Mouse (Mus musculus) heart, postnatal 0 days (tissue): ENCODE data around the gene Arf4. TPM values are rescaled to one million over a fixed set of nuclear protein-coding genes. Genes with fewer than 3 reads are reported as not detected.

Experiments used
- ATAC-seq: fragments of 200-750 bp; cut with Nextera tagmentation; 2 replicates; pipeline ENCODE4 v1.8.0; 2017; ENCODE audit warnings: low read depth, moderate number of reproducible peaks, moderate library complexity; ENCODE audit not compliant: insufficient read depth
- DNase-seq: peaks from one replicate; pipeline ENCODE4 v3.0.0-alpha.2; 2016; ENCODE audit warnings: low spot score
- H3K27ac ChIP-seq: fragments of 300-500 bp; sonication (generic); 2 replicates; pipeline ENCODE4 v1.5.1; 2014; ENCODE audit warnings: low read depth, mild to moderate bottlenecking
- H3K27me3 ChIP-seq: fragments of 300-500 bp; sonication (generic); 2 replicates; pipeline ENCODE4 v1.6.1; 2014; ENCODE audit warnings: low read length, mixed read lengths; ENCODE audit not compliant: control insufficient read depth, insufficient read depth
- H3K36me3 ChIP-seq: fragments of 300-500 bp; sonication (generic); replicated peaks from 2 replicates; pipeline ENCODE4 v1.6.1; 2014; ENCODE audit warnings: low read length, mixed read lengths; ENCODE audit not compliant: control insufficient read depth, insufficient read depth
- H3K4me1 ChIP-seq: fragments of 300-500 bp; sonication (generic); 2 replicates; pipeline ENCODE4 v1.6.1; 2014; ENCODE audit warnings: antibody characterized with exemption; ENCODE audit not compliant: control insufficient read depth, insufficient read depth
- H3K4me2 ChIP-seq: fragments of 300-500 bp; sonication (generic); 2 replicates; pipeline ENCODE4 v1.6.1; 2014; ENCODE audit warnings: low read depth, mild to moderate bottlenecking, low read length, moderate library complexity
- H3K4me3 ChIP-seq: fragments of 300-500 bp; sonication (generic); 2 replicates; pipeline ENCODE4 v1.5.1; 2014; ENCODE audit warnings: low read depth, low read length
- H3K9ac ChIP-seq: fragments of 300-500 bp; sonication (generic); replicated peaks from 2 replicates; pipeline ENCODE4 v1.6.1; 2014; ENCODE audit warnings: low read depth, low read length, mixed read lengths
- H3K9me3 ChIP-seq: fragments of 300-500 bp; sonication (generic); replicated peaks from 2 replicates; pipeline ENCODE4 v1.6.1; 2016; ENCODE audit warnings: low read length; ENCODE audit not compliant: control insufficient read depth
- CTCF ChIP-seq: IDR thresholded peaks from 2 replicates; pipeline ENCODE4 v1.5.1; 2016; ENCODE audit warnings: antibody characterized with exemption, control low read depth, low read depth
- EP300 ChIP-seq: IDR thresholded peaks from 2 replicates; pipeline ENCODE4 v1.6.1; 2016; ENCODE audit warnings: antibody characterized with exemption, low read depth
- WGBS: fragments of 180-500 bp; shearing (Covaris S2); extraction: QIAGEN DNeasy Blood & Tissue Kit; methylation state at CpG from one replicate; pipeline ENCODE4 v1.1.7; 2014; 5-methylcytosine and 5-hydroxymethylcytosine counted together
- polyA plus RNA-seq: library from polyadenylated mRNA; unstranded; fragments of >200 nt; fragmentation: Nextera tagmentation; extraction: Ambion mirVana; gene quantifications from 2 replicates; pipeline ENCODE4 v1.2.1, GENCODE M21; 2015
- total RNA-seq: library from RNA; depleted of rRNA; stranded (reverse); fragments of >200 nt; gene quantifications from 2 replicates; pipeline ENCODE4 v1.2.3, GENCODE M21; 2014; ENCODE audit warnings: low replicate concordance; rRNA removed

Arf4 gene
- total RNA-seq (104 and 119 TPM in 2 replicates), polyA plus RNA-seq (264 and 270 TPM in 2 replicates)

DNA sequence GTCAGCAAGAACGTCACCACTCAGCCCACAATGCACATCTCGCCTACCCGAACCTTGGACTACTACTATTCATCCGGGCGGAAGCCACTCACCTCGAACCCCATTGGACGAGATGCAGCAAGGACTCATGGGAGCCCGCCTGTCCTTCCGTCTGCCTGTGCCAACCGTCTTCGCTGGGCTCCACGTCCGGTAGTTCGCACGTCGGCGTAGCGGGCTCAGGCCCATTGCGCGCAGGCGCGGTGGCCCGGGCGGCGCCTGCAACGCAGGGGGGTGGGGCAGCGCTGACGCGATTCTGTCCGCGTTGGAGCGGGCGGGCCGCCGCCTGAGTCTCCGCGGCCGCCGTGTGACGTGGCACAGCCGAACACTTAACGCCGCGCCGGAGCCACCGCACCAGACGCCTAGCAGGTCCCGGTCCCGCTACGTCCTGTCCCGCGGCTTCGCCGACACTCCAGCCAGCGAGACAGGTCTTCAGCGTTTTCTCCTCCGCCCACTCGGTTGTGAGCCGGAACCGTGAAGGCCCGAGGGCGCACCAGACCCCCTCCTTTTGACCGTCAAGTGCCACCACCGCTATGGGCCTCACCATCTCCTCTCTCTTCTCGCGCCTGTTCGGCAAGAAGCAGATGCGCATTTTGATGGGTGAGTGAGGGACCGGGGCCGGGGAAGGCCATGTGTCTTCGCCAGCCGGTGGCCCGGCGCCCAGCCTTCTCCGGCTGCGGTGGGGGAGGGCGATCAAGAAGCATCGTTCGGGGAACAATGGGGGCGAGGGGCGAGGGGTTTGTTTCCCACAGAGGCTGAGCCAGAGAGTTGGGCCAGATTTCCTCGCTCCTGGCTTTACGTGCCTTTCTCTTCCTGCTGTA, at the start of gene Arf4:
Arf4 (plus strand) TSS at position 224 of the 857 bp plus-strand sequence.
- H3K4me1 ChIP-seq, result peaks cover 22% of the 10 kb centered on the region
- peak within 1 kb of the TSS; percentile 85 for H3K4me2 ChIP-seq
- no peaks in the 10 kb centered on the region for H3K27me3 ChIP-seq
- peak; percentile 97 for ATAC-seq
- H3K9me3 ChIP-seq, result no peaks in the 10 kb centered on the region
- H3K9ac ChIP-seq, result peak within 1 kb of the TSS; percentile 99
- peak; percentile 99 for DNase-seq
- H3K27ac ChIP-seq, result peak within 1 kb of the TSS; percentile 96
- under 1% methylated on average over 79 of the region's 83 CpGs for WGBS
- TF ChIP-seq EP300 (peak; percentile 57), CTCF (no peak)
- H3K4me3 ChIP-seq, result peak within 1 kb of the TSS; percentile 96
- H3K36me3 ChIP-seq, result peaks cover under 1% of the 10 kb centered on the region; the same call in 1 of the 2 replicates

DNA sequence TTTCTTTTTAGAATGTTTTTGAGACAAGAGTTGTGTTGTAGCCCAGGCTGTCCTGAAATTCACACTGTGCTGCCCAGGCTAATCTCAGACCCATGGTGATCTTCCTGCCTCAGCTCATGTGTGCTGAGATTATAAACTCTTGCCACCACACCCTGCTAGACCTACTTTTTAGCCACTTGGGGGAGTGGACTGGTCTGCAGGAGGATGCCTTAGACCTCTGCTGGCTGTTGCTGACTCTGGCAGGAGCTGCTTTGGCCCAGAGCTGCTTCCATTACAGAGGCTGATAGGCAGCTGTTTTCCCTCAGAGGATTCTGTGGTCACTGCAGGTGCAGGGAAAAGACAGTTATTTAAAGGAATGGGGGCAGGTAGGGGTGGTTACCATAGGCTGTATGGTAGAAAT, 46.5 kb upstream of the Arf4 start:
- Histone ChIP-seq H3K9ac (no peak overlapping the region), H3K4me3 (no peak overlapping the region), H3K9me3 (no peaks in the 10 kb centered on the region), H3K36me3 (peaks cover 5% of the 10 kb centered on the region; the same call in 1 of the 2 replicates), H3K4me1 (peaks cover 11% of the 10 kb centered on the region), H3K27ac (no peak overlapping the region), H3K27me3 (no peaks in the 10 kb centered on the region), H3K4me2 (no peak overlapping the region)
- peak; percentile 18; the same call in 1 of the 2 replicates for TF ChIP-seq CTCF
- no peak for TF ChIP-seq EP300
- ATAC-seq (no peak), DNase-seq (no peak)

- no peak for TF ChIP-seq CTCF
- no peak for TF ChIP-seq EP300
- no peak for ATAC-seq
- no peaks in the 10 kb centered on the region for H3K4me1 ChIP-seq
- no peak for DNase-seq
- no peak overlapping the region for H3K9ac ChIP-seq
- H3K9me3 ChIP-seq, result peaks cover 5% of the 10 kb centered on the region; the same call in 1 of the 2 replicates
- H3K4me2 ChIP-seq, result no peak overlapping the region
- H3K36me3 ChIP-seq, result peaks cover 23% of the 10 kb centered on the region
- H3K4me3 ChIP-seq, result no peak overlapping the region
- H3K27me3 ChIP-seq, result no peaks in the 10 kb centered on the region
- 75% methylated on average over 2 of the region's 2 CpGs for WGBS
- no peak overlapping the region for H3K27ac ChIP-seq
Measured at GRCm38 (mm10) chr14:26593281-26593895, 44.5 kb upstream of the Arf4 start.

DNA sequence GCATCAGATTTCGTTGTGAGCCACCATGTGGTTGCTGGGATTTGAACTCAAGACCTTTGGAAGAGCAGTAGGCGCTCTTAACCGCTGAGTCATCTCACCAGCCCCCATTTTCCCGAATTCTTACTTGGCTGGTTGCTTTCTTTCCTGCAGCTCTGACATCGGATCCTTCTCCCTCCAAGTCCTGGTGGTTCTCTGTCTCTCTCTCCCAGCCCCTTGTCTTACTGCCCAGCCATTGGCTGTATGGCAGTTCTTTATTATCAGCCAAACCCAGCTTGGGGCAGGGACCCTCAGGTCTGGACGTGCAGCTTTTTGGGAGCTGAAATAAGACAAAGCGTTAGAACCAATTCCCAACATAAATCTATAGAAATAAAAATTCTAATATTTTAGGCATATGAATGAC, 42.7 kb upstream of the Arf4 start:
- Histone ChIP-seq H3K4me1 (no peaks in the 10 kb centered on the region), H3K9ac (no peak overlapping the region), H3K27ac (no peak overlapping the region), H3K36me3 (peaks cover 40% of the 10 kb centered on the region), H3K4me2 (no peak overlapping the region), H3K27me3 (no peaks in the 10 kb centered on the region), H3K9me3 (peaks cover 5% of the 10 kb centered on the region; the same call in 1 of the 2 replicates), H3K4me3 (no peak overlapping the region)
- no peak for TF ChIP-seq CTCF
- TF ChIP-seq EP300, result no peak
- WGBS, result 78% methylated on average over 7 of the region's 7 CpGs
- no peak for ATAC-seq
- no peak for DNase-seq

- TF ChIP-seq EP300 (no peak), CTCF (no peak)
- Histone ChIP-seq H3K27me3 (no peaks in the 10 kb centered on the region), H3K4me1 (no peaks in the 10 kb centered on the region), H3K36me3 (peaks cover 45% of the 10 kb centered on the region), H3K9ac (no peak overlapping the region), H3K27ac (no peak overlapping the region), H3K4me2 (no peak overlapping the region), H3K4me3 (no peak overlapping the region), H3K9me3 (peaks cover 5% of the 10 kb centered on the region; the same call in 1 of the 2 replicates)
- DNase-seq (no peak), ATAC-seq (no peak)
- 58% methylated on average over 5 of the region's 5 CpGs for WGBS
Measured at GRCm38 (mm10) chr14:26595695-26596365, 42.0 kb upstream of the Arf4 start.
